Mouse (Mus musculus) left cerebral cortex, adult 18-20 months (tissue): ENCODE data around the gene Sufu. TPM values are rescaled to one million over a fixed set of nuclear protein-coding genes. Genes with fewer than 3 reads are reported as not detected.

Experiments
- DNase-seq, 2 experiments: peaks; one replicate each; pipeline ENCODE4 v3.0.0; 2021 to 2022; ENCODE audit warnings: low spot score in 2 of 2, mixed read lengths in 1 of 2
- long read RNA-seq, 2 experiments: library from polyadenylated mRNA; stranded (forward); transcript quantifications; one replicate each; pipeline ENCODE4 v2.0.0; 2021
- total RNA-seq, 2 experiments: library from RNA; stranded (reverse); gene quantifications; 2 replicates each; pipeline ENCODE4 v1.2.3; 2021

Sufu gene
- 10 to 100 TPM; 18.4 to 18.6 TPM for total RNA-seq
- long read RNA-seq, experiment 1, full-length matches to known transcripts = 13 of 32 reads
- long read RNA-seq, experiment 1, partial matches to known transcripts = 10 of 32 reads
- long read RNA-seq, experiment 1, other reads (novel, unspliced or antisense) = 9 of 32 reads
- long read RNA-seq, experiment 2, full-length matches to known transcripts = 10 of 16 reads
- long read RNA-seq, experiment 2, partial matches to known transcripts = 5 of 16 reads
- long read RNA-seq, experiment 2, other reads (novel, unspliced or antisense) = 1 of 16 reads

- DNase-seq = peak; percentile 97 to 98
Measured at GRCm38 (mm10) chr19:46396686-46397435, at the start of gene Sufu. TSS of gene Sufu (plus strand) at chr19:46396896.

GRCm38 (mm10) chr19:46347146-46347545, 49.5 kb upstream of the Sufu start:
- no peak for DNase-seq

DNA sequence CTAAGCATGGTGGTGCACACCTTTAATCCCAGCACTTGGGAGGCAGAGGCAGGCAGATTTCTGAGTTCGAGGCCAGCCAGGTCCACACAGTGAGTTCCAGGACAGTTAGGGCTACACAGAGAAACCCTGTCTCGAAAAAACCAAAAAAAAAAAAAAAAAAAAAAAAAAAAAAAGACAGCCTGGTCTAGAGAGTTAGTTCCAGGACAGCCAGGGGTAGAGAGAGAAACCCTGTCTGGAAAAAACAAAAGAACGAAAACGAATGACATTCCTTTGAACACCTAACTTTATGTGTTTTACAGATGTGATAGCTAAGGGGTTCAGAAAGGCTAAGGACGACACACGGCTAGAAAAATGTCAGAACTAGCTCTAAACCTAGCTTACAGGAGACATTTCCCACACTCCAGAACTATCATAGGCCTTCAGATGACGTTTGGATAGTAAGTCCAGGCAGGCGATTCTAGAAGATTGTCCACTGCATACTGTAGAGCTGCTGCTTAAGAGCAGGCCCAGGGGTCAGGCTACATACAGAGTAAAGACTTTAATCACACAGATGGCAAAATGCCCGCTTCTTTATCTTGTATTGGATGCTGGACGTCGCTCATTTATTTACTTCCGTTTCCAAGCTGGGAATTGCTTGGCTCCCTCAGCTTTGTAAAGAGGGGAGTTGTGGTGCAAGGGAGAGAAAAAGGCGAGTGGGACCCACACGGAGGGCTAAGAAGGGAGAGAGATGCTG, 48.6 kb upstream of the Sufu start:
- no peak for DNase-seq

GRCm38 (mm10) chr19:46348761-46349458, 47.8 kb upstream of the Sufu start:
- DNase-seq = peak; percentile 91 to 96

- no peak for DNase-seq
Measured at GRCm38 (mm10) chr19:46349550-46349949, 47.1 kb upstream of the Sufu start.

GRCm38 (mm10) chr19:46350168-46350932, 46.3 kb upstream of the Sufu start, which contains the start of gene 2310034G01Rik:
TSS of gene 2310034G01Rik (minus strand) at chr19:46350302.
- no peak for DNase-seq

DNA sequence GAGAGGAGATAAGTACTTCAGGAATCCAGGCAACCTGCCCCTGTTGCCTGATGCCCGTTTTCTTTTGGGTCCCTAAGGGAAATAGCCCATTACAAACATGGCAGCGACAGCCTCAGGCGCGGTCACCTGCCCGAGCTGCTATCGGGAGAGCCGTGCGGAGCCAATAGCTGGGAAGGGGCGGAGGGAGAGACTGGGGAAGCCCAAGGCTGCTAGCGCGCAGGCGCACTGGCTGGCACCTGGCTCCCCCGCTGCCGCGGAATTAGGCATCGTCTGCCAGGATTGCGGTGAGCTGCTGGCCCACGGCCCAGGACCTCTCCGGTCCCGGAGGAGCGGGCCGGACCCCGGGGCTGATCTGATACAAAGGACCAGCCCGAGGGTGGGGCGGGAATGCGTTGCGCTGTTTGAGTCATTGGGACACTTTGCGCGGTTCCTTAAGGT, 40.0 kb upstream of the Sufu start:
- DNase-seq = peak; percentile 83 to 89

DNA sequence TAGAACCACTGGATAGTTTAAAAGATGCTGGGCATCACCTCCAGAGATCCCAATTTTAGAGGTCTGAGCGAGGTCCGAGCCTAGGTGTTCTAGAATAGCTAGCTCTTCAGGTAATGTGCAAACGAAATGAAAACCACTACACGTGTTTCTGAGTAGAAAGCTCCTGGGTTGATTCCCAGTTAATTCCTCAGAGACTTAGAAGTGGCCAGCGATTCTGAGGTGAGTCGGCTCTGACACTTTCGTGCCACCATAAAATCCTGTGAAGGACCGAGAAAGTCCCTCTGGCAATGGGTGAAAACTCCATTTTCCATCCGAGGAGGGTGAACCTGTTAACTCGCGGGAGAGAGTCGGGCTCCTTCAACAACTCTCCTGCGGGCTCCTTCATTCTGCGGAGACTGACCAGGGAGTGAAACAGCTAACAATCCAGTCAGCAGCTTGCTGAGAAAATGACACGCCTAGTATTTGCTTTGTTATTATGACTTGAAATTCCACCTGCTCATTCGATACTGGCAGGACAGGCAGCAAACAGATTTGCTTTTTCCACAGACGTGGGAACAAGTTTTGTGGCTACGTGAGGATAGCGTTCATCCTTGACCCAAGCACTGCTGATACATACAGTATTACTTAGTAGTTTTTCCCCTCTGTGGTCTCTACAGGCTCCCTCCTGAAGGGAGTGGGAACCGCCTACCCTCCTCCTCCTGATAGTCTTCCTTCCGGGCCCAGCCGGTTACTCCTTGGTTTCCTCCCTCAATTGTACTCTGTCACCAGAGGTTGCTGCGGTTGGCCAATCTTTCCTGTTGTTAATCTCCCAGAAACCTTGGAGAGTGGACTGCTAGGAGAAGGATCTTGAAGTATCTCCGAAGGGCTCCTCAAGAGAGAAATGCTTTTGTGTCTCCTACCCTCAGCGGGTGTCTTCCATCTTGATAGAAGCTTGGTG, 39.1 kb upstream of the Sufu start:
- DNase-seq = no peak

- no peak for DNase-seq
Measured at GRCm38 (mm10) chr19:46358381-46358780, 38.3 kb upstream of the Sufu start.

- no peak for DNase-seq
Measured at GRCm38 (mm10) chr19:46362104-46362503, 34.6 kb upstream of the Sufu start.

DNA sequence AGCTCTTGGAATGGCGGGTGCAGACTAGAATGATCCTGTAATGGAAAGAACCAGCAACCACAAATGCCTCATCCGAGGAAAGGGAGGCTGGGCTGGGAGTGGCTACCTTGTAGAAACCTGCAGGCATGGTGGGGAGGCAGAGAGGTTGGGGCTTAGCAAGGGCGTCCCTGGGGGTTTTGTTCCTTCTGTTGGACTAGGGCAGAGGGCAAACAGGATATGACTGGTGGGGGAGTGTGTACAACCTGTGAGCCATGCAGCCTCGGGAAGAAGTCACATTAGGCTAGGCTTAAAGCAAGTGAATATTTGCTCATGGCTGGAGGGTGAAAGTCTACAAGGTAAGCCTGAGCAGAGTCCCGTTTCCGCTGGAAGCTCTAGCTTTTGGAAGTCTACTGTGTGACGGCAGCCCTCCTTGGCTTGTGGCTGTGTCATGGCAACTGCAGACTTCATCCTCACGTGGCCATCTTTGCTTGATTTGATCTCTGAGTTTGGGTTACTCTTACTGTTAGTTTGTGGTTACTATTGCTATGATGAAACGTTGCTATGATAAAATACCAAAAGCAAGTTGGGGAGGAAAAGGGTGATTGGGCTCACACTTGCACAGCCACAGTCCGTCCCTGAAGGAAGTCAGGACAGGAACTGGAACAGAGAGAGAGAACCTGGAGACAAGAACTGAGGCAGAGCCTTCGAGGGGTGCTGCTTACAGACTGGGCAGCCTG, 33.2 kb upstream of the Sufu start:
- no peak for DNase-seq

DNA sequence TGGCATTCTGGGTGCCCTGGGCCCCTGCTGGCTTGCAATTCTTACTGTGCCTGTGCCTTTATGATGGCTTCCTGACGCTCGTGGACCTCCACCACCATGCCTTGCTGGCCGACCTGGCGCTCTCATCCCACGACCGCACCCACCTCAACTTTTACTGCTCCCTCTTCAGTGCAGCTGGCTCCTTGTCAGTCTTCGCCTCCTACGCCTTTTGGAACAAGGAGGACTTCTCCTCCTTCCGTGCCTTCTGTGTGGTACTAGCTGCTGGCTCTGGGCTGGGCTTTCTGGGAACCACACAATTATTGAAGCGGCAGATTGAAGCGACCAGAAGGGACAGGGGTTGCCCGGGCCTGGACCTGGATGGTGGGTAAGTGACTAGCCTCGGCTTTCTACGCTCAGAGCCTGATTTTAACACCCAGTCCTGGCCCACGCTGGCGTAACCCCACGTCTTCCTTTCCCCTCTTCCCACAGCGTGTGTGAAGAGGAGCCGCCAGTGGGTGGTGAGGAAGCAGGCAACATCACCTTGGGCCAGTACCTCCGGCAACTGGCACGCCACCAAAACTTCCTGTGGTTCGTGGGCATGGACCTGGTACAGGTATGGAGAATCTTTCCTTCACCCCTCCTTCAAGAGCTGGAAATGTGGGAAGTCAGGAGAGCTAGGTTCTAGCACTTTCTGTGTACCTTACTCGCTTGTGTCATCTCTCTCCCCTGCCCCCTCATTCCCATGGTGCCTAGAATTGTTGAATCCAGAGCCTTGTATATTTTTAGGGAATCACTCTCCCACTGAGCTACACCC, 28.7 kb upstream of the Sufu start:
- peak; percentile 58 to 70 for DNase-seq

GRCm38 (mm10) chr19:46369204-46369603, 27.5 kb upstream of the Sufu start:
- peak; percentile 56 to 59 for DNase-seq

DNA sequence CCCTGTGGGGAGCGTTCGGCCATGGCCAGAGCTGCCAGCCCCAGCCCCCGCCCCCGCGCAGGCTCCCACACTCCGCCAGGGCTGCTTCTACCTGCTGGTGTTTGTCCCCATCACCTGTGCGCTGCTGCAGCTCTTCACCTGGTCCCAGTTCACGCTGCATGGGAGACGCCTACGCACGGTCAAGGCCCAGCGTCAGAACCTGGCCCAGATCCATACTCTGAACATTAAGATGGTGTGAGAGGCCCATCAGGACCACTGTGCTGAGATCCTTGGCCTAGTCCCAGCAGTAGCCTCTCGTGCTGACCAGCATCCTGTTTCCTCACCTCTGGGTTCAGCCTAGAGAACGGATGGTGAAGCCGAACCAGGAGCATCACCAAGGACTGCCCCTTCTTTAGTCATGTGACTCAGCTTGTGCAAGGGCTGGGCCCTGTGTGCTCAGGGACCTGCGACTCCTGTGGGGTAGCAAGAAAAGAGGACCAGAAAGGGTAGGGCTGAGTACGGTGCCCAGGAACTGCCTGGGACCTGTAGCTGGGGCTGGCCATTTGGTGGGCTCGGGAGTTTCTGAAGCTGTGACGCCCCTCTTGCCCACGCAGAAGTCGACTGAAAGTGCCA, 22.1 kb upstream of the Sufu start:
- DNase-seq = no peak

GRCm38 (mm10) chr19:46375489-46375888, 21.2 kb upstream of the Sufu start:
- no peak for DNase-seq

DNA sequence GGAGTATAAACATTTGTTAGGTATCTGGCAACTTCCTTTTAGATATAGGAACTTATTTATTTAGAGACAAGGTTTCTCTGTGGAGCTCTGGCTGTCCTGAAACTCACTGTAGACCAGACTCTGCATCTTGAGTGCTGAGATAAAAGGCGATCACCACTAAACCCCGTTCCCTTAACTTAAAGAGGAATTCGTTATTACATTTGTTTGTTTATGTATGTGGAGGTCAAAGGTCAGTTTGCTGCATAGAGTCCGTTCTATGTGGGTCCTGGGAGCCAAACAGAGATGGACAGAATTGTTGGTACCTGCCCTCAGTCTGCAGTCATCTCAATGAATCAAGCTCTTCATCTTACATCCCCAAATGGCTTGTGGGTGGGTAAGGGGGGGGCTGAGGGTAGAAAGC, 20.8 kb upstream of the Sufu start:
- DNase-seq = no peak

DNA sequence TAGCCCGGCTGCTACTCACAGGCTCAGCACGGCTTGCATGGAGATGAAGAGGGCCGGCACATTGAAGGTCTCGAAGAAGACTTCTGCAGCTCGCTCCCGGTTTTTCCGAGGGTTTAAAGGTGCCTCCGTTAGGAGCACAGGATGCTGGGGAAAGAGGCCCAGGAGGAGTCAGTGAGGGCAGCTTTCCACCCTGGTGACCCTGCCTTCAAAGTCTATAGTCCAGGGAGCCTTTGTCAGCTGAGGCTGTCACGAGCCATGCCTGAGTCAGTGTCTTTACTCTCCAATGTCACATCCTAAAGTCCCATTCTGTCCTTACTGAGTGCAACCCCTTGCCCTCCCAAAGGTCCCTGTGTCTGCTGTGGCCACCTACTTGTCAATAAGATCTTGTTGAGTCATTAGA, 14.4 kb upstream of the Sufu start:
- no peak for DNase-seq
